In genomic region chr17:35896781-35897643, GRCm38 (mm10) we compare ENCODE assay signal across 8 mouse cellular contexts. TPM values are rescaled to one million over a fixed set of nuclear protein-coding genes. Genes with fewer than 3 reads are reported as not detected.
A peak's percentile ranks its signal among the peaks of the same experiment; 100 is the strongest.
DNase-seq lines count a peak whose midpoint lies in the region; ATAC-seq and TF ChIP-seq lines count a peak whose summit lies in the region.

TSS of gene 2310061I04Rik (minus strand) at chr17:35897431.

- peak within 1 kb of the TSS; percentile 75 for H3K9ac ChIP-seq in embryonic facial prominence, embryonic 15.5 days
- H3K9ac ChIP-seq in limb, embryonic 13.5 days: peak within 1 kb of the TSS; percentile 86
- H3K9ac ChIP-seq in midbrain, embryonic 15.5 days: peak within 1 kb of the TSS; percentile 90

- H3K27ac ChIP-seq in bone marrow, adult 2 months (ENCODE audit: control insufficient read depth, insufficient read depth, low read depth, low read length, poor library complexity): peak within 1 kb of the TSS; percentile 91
- H3K27ac ChIP-seq in embryonic facial prominence, embryonic 15.5 days (replicated peaks): peak within 1 kb of the TSS; percentile 89
- H3K27ac ChIP-seq in limb, embryonic 13.5 days: peak within 1 kb of the TSS; percentile 84
- peak within 1 kb of the TSS; percentile 98 for H3K27ac ChIP-seq in midbrain, embryonic 15.5 days

- peak within 1 kb of the TSS; percentile 64 for H3K4me3 ChIP-seq in bone marrow, adult 2 months (replicated peaks; ENCODE audit: control insufficient read depth, low read depth, low read length)
- H3K4me3 ChIP-seq in embryonic facial prominence, embryonic 15.5 days (replicated peaks): peak within 1 kb of the TSS; percentile 64
- H3K4me3 ChIP-seq in limb, embryonic 13.5 days: peak within 1 kb of the TSS; percentile 81
- H3K4me3 ChIP-seq in midbrain, embryonic 15.5 days: peak within 1 kb of the TSS; percentile 68

- no peaks in the 10 kb centered on the region for H3K27me3 ChIP-seq in embryonic facial prominence, embryonic 15.5 days
- H3K27me3 ChIP-seq in limb, embryonic 13.5 days: no peaks in the 10 kb centered on the region
- no peaks in the 10 kb centered on the region for H3K27me3 ChIP-seq in midbrain, embryonic 15.5 days (replicated peaks)

- no peaks in the 10 kb centered on the region for H3K9me3 ChIP-seq in embryonic facial prominence, embryonic 15.5 days (replicated peaks)
- H3K9me3 ChIP-seq in limb, embryonic 13.5 days: no peaks in the 10 kb centered on the region
- H3K9me3 ChIP-seq in midbrain, embryonic 15.5 days: no peaks in the 10 kb centered on the region

- under 1% methylated on average over 86 of the region's 86 CpGs for WGBS in bone marrow, adult 2 months
- WGBS in embryonic facial prominence, embryonic 15.5 days: under 1% methylated on average over 86 of the region's 86 CpGs
- under 1% methylated on average over 73 of the region's 86 CpGs for WGBS in limb, embryonic 13.5 days
- under 1% methylated on average over 85 of the region's 86 CpGs for WGBS in midbrain, embryonic 15.5 days

- peaks cover 50% of the 10 kb centered on the region for H3K36me3 ChIP-seq in embryonic facial prominence, embryonic 15.5 days
- H3K36me3 ChIP-seq in limb, embryonic 13.5 days: peaks cover 66% of the 10 kb centered on the region
- H3K36me3 ChIP-seq in midbrain, embryonic 15.5 days (replicated peaks): peaks cover 42% of the 10 kb centered on the region

- peak; percentile 17; the same call in 1 of the 2 replicates for TF ChIP-seq POLR2A in bone marrow, adult 2 months (IDR thresholded peaks at IDR 0.05; ENCODE audit: borderline replicate concordance, control insufficient read depth, low read depth, low read length)

- DNase-seq in A20 (ENCODE audit: low read depth, low spot score): peak; percentile 97
- peak; percentile 89 for DNase-seq in heart, adult 8-10 months (ENCODE audit: low spot score)
- DNase-seq in kidney, adult 8-10 months: peak; percentile 91 to 92
- peak; percentile 89 to 90 for DNase-seq in spleen, adult 18-20 months

- no peak for TF ChIP-seq CTCF in bone marrow, adult 2 months (IDR thresholded peaks at IDR 0.05; ENCODE audit: control insufficient read depth, insufficient read depth, low read length)

- ATAC-seq in embryonic facial prominence, embryonic 15.5 days (ENCODE audit: insufficient number of reproducible peaks, low FRiP score, low TSS enrichment, low read depth): peak; percentile 94
- peak; percentile 93 for ATAC-seq in limb, embryonic 13.5 days (ENCODE audit: low FRiP score, low read depth)
- peak; percentile 93 for ATAC-seq in midbrain, embryonic 15.5 days (replicated peaks)

- H3K4me1 ChIP-seq in bone marrow, adult 2 months (ENCODE audit: control insufficient read depth, insufficient read depth, low read length): peaks cover 2% of the 10 kb centered on the region; the same call in 1 of the 2 replicates
- peaks cover 18% of the 10 kb centered on the region for H3K4me1 ChIP-seq in embryonic facial prominence, embryonic 15.5 days
- H3K4me1 ChIP-seq in limb, embryonic 13.5 days: peaks cover 20% of the 10 kb centered on the region
- peaks cover 21% of the 10 kb centered on the region for H3K4me1 ChIP-seq in midbrain, embryonic 15.5 days

- H3K4me2 ChIP-seq in embryonic facial prominence, embryonic 15.5 days (replicated peaks): peak within 1 kb of the TSS; percentile 99
- H3K4me2 ChIP-seq in limb, embryonic 13.5 days (replicated peaks): peak within 1 kb of the TSS; percentile 100
- H3K4me2 ChIP-seq in midbrain, embryonic 15.5 days: peak within 1 kb of the TSS; percentile 99

RNA-seq across cellular contexts. Expression of gene 2310061I04Rik, which starts in this region (rescaled TPM):
- polyA plus RNA-seq in bone marrow, adult 2 months (2011; ENCODE audit: insufficient read depth, insufficient read length, low replicate concordance, missing spikeins): 28.5 and 52.0 TPM in 2 replicates
- 22.3 and 23.9 TPM in 2 replicates for polyA plus RNA-seq in embryonic facial prominence, embryonic 15.5 days (2015; fragmentation: Nextera tagmentation; extraction: Ambion mirVana)
- total RNA-seq in heart, adult 8-10 months (2022): 100 to 1,000 TPM in 3 of 4 experiments, 10 to 100 TPM in 1; 85.5 to 115 (median 106) TPM
- polyA plus RNA-seq in limb, embryonic 13.5 days (2015; fragmentation: Nextera tagmentation; extraction: Ambion mirVana): 21.9 and 25.0 TPM in 2 replicates
- polyA plus RNA-seq in midbrain, embryonic 15.5 days (2015; fragmentation: Nextera tagmentation; extraction: Ambion mirVana): 68.2 and 72.8 TPM in 2 replicates

Comparison
In these comparisons a context has a peak if more than half of its experiments do, and no peak if none do; other contexts are left out.
1. Peak in every context shown above with its lines: DNase-seq, ATAC-seq, H3K4me3 ChIP-seq and H3K27ac ChIP-seq.